Mouse (Mus musculus) heart, adult 2 months (tissue): Measurements from ENCODE around the gene Mefv. TPM values are rescaled to one million over a fixed set of nuclear protein-coding genes. Genes with fewer than 3 reads are reported as not detected.
"Not testable (repeated sequence)": the region's sequence is repeated elsewhere in the genome, so short reads cannot be mapped to it uniquely, and the experiment has no call there.

Experiments used
- DNase-seq, 2 experiments: peaks; one replicate each; pipeline ENCODE4 v3.0.0; 2021
- H3K27ac ChIP-seq: fragments of 200-600 bp; 2 replicates; pipeline ENCODE4 v1.8.1; 2022
- H3K27me3 ChIP-seq: fragments of 200-500 bp; 2 replicates; pipeline ENCODE4 v1.6.1; 2012; ENCODE audit warnings: mild to moderate bottlenecking, low read length, inconsistent platforms, mixed read lengths; ENCODE audit not compliant: control insufficient read depth, insufficient read depth
- H3K36me3 ChIP-seq: fragments of 200-500 bp; 2 replicates; pipeline ENCODE4 v1.6.1; 2012; ENCODE audit warnings: low read length, inconsistent platforms; ENCODE audit not compliant: control insufficient read depth, insufficient read depth
- H3K4me1 ChIP-seq: fragments of 200-500 bp; 2 replicates; pipeline ENCODE4 v1.6.1; 2011; ENCODE audit warnings: low read length; ENCODE audit not compliant: control insufficient read depth, insufficient read depth
- H3K4me3 ChIP-seq: fragments of 200-600 bp; 2 replicates; pipeline ENCODE4 v1.8.1; 2022
- H3K79me2 ChIP-seq: fragments of 200-500 bp; replicated peaks from 2 replicates; pipeline ENCODE4 v1.6.1; 2012; ENCODE audit warnings: mild to moderate bottlenecking, inconsistent platforms, low read length, moderate library complexity, mixed read lengths; ENCODE audit not compliant: control insufficient read depth, insufficient read depth
- H3K9ac ChIP-seq: fragments of 200-500 bp; 2 replicates; pipeline ENCODE4 v1.6.1; 2012; ENCODE audit warnings: low read depth, mild to moderate bottlenecking, control low read depth, inconsistent platforms, low read length, mixed read lengths
- CTCF ChIP-seq: fragments of 200-600 bp; IDR thresholded peaks from 2 replicates; pipeline ENCODE4 v1.8.1; 2022; ENCODE audit warnings: antibody characterized with exemption, mild to moderate bottlenecking, moderate library complexity
- EP300 ChIP-seq: fragments of 200-500 bp; IDR thresholded peaks from 2 replicates; pipeline ENCODE4 v1.6.1; 2011; ENCODE audit warnings: low read depth, low read length, control low read depth; ENCODE audit not compliant: insufficient read depth
- POLR2A ChIP-seq: fragments of 200-500 bp; IDR thresholded peaks from 2 replicates; pipeline ENCODE4 v1.6.1; 2011; ENCODE audit warnings: mild to moderate bottlenecking, low read depth, low read length, control low read depth; ENCODE audit not compliant: insufficient read depth
- WGBS: fragments of 180-500 bp; shearing (Covaris S2); methylation state at CpG from one replicate; pipeline ENCODE4 v1.1.7; 2018; 5-methylcytosine and 5-hydroxymethylcytosine counted together
- intact Hi-C: fragments of 180-260 bp; cut with DNase I; formaldehyde crosslinking; loops from one replicate; pipeline ENCODE4 v1.15.1; 2025
- polyA plus RNA-seq: library from polyadenylated mRNA; depleted of rRNA; stranded (reverse); fragments of >200 nt; gene quantifications from 2 replicates; pipeline ENCODE4 v1.2.3, GENCODE M21; 2012; rRNA removed
- total RNA-seq, 2 experiments: library from RNA; stranded (reverse); gene quantifications; 2 replicates each; pipeline ENCODE4 v1.2.3; 2021

Mefv gene
- total and polyA plus RNA-seq, 3 experiments: 0.06 TPM; not detected in 2

DNA sequence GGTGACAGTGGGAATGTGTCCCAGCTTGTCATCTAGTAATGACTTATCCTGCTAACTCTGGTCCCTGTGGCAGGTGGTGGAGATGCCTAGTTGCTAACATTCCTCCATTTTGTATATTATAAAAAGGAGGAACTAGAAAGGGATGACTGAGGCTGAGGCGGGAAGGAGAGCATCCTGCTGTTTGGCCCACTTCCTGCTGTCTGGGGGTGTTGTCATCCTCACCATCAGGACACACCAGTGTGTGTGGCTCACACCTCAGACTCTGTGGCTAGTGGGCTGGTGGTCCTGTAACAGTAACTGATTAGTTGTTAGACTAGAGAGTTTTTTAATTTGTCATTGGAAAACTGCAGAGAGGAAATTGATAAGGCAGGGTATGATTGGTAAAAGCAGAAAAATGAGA, 17.0 kb downstream of the Mefv start:
- 37% methylated on average over 1 of the region's 1 CpGs for WGBS
- H3K27me3 ChIP-seq: no peaks in the 10 kb centered on the region
- H3K9ac ChIP-seq: no peak overlapping the region
- no peak for DNase-seq
- TF ChIP-seq POLR2A: no peak
- no peak for TF ChIP-seq CTCF
- no peak for TF ChIP-seq EP300
- no peak overlapping the region for H3K27ac ChIP-seq
- intact Hi-C loops: no loop called here
- no peaks in the 10 kb centered on the region for H3K79me2 ChIP-seq
- no peaks in the 10 kb centered on the region for H3K36me3 ChIP-seq
- H3K4me1 ChIP-seq: no peaks in the 10 kb centered on the region
- H3K4me3 ChIP-seq: no peak overlapping the region

DNA sequence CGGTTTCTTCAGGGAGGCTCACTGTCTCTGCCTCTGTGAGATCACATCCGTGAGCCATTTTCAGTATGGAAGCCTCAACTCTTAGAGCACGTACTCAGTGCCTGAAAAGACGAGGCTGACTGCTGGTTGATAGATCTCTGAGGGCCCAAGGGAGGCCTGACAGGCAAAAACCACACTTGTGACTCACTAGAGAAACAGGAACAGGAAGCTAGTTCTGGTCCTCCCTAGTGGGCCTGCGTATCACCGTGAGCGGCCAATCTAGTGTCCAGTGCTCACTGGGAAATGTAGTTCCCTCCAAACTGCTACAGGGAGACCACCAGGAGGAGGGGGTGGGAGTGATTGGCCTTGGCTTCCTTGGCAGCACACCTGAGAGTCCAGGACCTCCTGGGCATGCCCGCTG, 18.6 kb downstream of the Mefv start:
- Histone ChIP-seq H3K4me3 (no peak overlapping the region), H3K27me3 (no peaks in the 10 kb centered on the region), H3K9ac (no peak overlapping the region), H3K27ac (no peak overlapping the region), H3K79me2 (no peaks in the 10 kb centered on the region), H3K36me3 (no peaks in the 10 kb centered on the region), H3K4me1 (no peaks in the 10 kb centered on the region)
- intact Hi-C loops: no loop called here
- no peak for TF ChIP-seq EP300
- no peak for TF ChIP-seq POLR2A
- no peak for TF ChIP-seq CTCF
- 55% methylated on average over 8 of the region's 8 CpGs for WGBS
- peak in 1 of 2 experiments; percentile 21 for DNase-seq

DNA sequence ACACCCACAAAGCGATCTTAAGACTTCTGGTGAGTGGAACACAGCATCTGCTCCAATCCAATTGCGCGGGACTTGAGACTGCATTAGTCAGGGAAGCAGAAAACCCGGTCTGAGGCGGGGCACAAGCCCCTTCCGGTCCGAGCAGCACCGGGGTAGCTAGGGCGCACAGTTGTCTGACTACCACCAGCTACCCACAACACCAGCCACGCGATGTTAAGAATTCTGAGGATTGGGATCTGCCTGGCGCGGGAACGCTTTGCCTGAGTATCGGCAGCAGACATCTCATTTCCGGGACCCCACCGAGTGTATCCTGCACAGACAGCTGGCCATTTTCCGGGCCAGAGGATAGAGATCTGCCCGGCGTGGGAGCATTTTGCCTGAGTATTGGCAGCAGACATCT, 28.3 kb downstream of the Mefv start:
- H3K27ac ChIP-seq, H3K79me2 ChIP-seq, H3K9ac ChIP-seq, H3K36me3 ChIP-seq, intact Hi-C loops, DNase-seq, H3K4me3 ChIP-seq, H3K4me1 ChIP-seq, H3K27me3 ChIP-seq: not testable (repeated sequence)
- 36% methylated on average over 20 of the region's 20 CpGs for WGBS

Other genes with a start within 250 kb of the Mefv start
- gene Olfr161, start 127.1 kb downstream of the Mefv start, total RNA-seq: not detected
- not detected in 2 replicates for gene Olfr161, start 127.1 kb downstream of the Mefv start, polyA plus RNA-seq
- gene Zfp263, start 26.0 kb upstream of the Mefv start, total RNA-seq: 1 to 10 TPM; 6.2 to 7.6 TPM
- 3.8 and 6.1 TPM in 2 replicates for gene Zfp263, start 26.0 kb upstream of the Mefv start, polyA plus RNA-seq
- not detected for gene Olfr15, start 112.8 kb upstream of the Mefv start, total RNA-seq
- not detected in 2 replicates for gene Olfr15, start 112.8 kb upstream of the Mefv start, polyA plus RNA-seq
- gene Zfp174, start 129.2 kb upstream of the Mefv start, total RNA-seq: 1 to 10 TPM; 1.3 to 1.8 TPM
- 1.00 and 1.8 TPM in 2 replicates for gene Zfp174, start 129.2 kb upstream of the Mefv start, polyA plus RNA-seq
- 10 to 100 TPM; 48.6 to 49.4 TPM for gene Naa60, start 154.3 kb upstream of the Mefv start, total RNA-seq
- 50.4 and 59.4 TPM in 2 replicates for gene Naa60, start 154.3 kb upstream of the Mefv start, polyA plus RNA-seq
- gene Zfp597, start 166.5 kb upstream of the Mefv start, total RNA-seq: 10 to 100 TPM; 10.8 to 12.1 TPM
- 2.3 and 4.6 TPM in 2 replicates for gene Zfp597, start 166.5 kb upstream of the Mefv start, polyA plus RNA-seq
- under 1 TPM; 0.27 to 0.42 TPM for gene Gm20695, start 166.6 kb upstream of the Mefv start, total RNA-seq
- not detected in 2 replicates for gene Gm20695, start 166.6 kb upstream of the Mefv start, polyA plus RNA-seq
- gene 1700037C18Rik, start 190.6 kb upstream of the Mefv start, total RNA-seq: 1 to 10 TPM; 2.9 TPM
- 2.9 and 5.2 TPM in 2 replicates for gene 1700037C18Rik, start 190.6 kb upstream of the Mefv start, polyA plus RNA-seq
- gene Cluap1, start 190.7 kb upstream of the Mefv start, total RNA-seq: 10 to 100 TPM in 1 of 2 experiments, 1 to 10 TPM in 1; 9.7 to 10.9 TPM
- gene Cluap1, start 190.7 kb upstream of the Mefv start, polyA plus RNA-seq: 4.9 and 5.9 TPM in 2 replicates